Mouse (Mus musculus): Measurements from ENCODE around the gene Phc1. TPM values are rescaled to one million over a fixed set of nuclear protein-coding genes. Genes with fewer than 3 reads are reported as not detected.

Gene Phc1
- 8.7 and 19.4 TPM in 2 replicates for polyA plus RNA-seq (2012; rRNA removed; ENCODE audit: low replicate concordance)

DNA sequence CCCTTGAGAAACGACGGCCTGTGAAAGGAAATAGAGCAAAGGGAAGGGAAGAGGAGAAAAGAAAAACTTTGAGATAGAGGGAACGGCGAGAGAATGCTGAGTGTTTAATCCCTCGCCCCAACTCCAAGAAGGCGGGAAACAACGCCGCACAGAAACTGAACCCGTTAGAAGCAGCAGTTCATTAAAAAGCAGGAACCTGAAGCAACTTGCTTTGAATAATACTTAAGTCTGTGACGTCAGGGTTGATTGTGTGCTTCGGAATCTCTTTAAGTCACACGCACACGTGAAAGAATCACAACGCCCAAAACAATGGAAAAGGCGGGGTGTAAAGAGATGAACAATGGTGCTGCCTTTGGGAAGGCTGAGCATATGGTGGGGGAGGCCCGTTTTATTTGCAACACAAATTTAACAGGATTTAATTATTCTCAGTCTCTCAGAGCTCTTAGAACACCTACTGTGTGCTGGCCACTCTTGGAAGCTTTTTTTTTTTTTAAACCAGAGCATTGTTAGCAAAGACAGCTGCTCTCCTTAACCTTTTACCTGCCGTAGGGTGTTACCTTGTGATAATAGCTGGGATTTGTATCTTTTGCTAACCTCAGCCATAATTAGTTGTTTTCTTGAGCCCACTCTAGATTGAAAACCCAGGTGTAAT lies at the start of gene Phc1:
Phc1 (minus strand) TSS at position 213 of the 652 bp plus-strand sequence.

DNA sequence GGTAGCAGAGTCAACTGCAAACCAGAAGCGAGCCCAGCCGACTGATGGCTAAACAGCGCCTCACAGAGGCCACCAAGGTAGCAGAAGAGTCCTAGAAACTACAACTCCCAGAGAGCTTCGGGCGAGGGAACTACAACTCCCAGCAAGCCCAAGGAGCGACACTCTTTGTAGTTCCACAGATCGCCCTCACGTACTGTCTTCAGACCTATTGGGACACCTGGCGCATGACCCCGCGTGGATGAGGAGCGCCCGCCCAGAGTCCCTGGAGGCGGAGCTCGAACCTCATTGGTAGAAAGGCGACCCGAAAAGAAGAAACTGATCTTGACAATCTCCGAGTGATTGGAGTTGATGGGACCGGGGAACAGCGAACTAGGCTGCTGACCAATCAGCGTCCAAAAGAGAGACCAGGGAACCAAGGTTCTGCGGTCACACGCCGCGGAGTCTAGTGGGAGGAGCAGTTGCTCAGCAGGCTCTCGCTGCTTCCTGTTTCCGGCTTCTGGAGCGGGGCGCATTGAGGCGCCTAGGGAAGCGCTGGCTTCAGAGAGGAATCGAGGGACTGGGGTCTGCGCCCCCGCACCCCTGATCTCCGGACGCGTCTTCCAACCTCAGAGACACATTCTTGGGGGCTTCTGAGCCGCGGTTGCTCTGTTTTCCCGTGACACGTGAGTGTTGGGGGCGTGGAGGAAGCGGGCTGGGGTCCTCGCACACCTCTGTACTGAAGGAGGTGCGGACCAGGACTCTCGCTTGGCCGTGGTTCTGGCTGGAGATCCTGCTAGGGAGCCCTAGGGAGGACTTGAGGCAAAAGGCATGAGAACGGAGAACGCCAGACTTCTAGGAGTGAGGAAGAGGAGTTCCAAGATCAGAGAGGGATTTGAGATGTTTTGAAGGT lies 31.6 kb downstream of the Phc1 start, which contains the start of gene M6pr:
M6pr (plus strand) TSS at position 216 of the 889 bp plus-strand sequence.

DNA sequence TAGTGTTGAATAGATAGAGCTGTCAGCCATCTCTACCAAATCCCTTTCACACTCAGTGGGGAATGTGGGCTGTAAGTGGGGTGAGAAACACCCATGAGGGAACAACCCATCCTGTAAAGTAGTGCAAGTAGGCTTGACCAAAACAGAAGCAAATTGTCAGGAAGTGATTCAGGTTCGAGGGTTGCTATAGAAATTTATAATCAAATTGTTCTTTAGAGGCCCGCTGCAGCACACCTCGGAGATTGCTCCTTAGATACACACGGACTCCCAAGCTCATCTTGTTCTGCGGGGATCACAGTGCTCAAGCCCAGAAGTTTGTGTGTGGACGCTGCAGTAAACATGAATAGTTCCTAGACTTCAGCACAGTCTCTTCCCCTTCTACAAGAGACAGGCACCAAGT lies 57.6 kb downstream of the Phc1 start, which contains the start of gene Klrg1:
Klrg1 (minus strand) TSS at position 101 of the 400 bp plus-strand sequence.

Other genes with a start within 250 kb of the Phc1 start
- gene Klrg1, start 57.7 kb downstream of the Phc1 start, polyA plus RNA-seq (2012; rRNA removed; ENCODE audit: low replicate concordance) = 0.12 TPM in 1 of 2 replicates, not detected in the other
- gene M6pr, start 31.8 kb downstream of the Phc1 start, polyA plus RNA-seq (2012; rRNA removed; ENCODE audit: low replicate concordance) = 16.6 and 19.0 TPM in 2 replicates
- not detected in 2 replicates for gene Rimklb, start 158.2 kb upstream of the Phc1 start, polyA plus RNA-seq (2012; rRNA removed; ENCODE audit: low replicate concordance)
- gene Mfap5, start 165.3 kb upstream of the Phc1 start, polyA plus RNA-seq (2012; rRNA removed; ENCODE audit: low replicate concordance) = 9.8 and 15.8 TPM in 2 replicates
- gene Aicda, start 213.2 kb upstream of the Phc1 start, polyA plus RNA-seq (2012; rRNA removed; ENCODE audit: low replicate concordance) = 0.17 TPM in 1 of 2 replicates, not detected in the other